Mouse (Mus musculus) mouse trophoblast stem cell (cell line): Measurements from ENCODE around the gene Glrx.
"Not testable (repeated sequence)": the region's sequence is repeated elsewhere in the genome, so short reads cannot be mapped to it uniquely, and the experiment has no call there.

Source experiments
- in situ Hi-C, 2 experiments: fragments of 300-500 bp; cut with MseI, MboI; formaldehyde crosslinking; loops; 2 replicates in 1 of 2; 3 replicates in 1 of 2; pipeline ENCODE4 v1.15.1; 2025

The Glrx gene

DNA sequence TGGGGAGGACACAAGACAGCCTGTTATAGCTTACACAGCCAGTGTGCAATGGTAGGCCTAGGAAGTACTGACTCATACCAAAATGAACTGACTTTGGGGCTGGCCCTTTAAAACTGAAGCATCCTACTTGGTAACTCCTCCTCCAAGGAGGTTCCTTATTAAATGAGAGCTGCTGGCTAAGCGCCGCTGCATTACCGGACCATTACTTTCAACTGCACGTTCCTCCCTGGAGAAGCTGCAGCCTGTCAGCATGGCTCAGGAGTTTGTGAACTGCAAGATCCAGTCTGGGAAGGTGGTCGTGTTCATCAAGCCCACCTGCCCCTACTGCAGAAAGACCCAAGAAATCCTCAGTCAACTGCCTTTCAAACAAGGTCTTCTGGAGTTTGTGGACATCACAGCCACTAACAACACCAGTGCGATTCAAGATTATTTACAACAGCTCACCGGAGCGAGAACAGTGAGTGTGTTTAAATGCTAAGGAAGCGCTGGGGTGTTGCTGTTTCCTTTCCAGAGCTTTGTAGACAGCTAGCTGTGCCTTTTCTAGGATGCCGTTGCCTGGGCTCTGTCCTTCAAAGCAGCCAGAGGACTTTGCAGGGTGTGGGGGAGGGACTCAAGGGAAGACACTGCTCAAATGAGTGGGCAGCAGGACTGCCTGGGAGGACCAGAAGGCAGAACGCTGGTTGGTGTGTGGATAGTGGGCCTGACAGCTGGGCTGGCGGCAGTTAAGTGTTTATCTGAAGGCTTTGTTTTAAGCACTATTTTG, at the start of gene Glrx:
TSS of gene Glrx (plus strand) at position 150 of the 763 bp plus-strand sequence.
- in situ Hi-C loops, result no loop called here

DNA sequence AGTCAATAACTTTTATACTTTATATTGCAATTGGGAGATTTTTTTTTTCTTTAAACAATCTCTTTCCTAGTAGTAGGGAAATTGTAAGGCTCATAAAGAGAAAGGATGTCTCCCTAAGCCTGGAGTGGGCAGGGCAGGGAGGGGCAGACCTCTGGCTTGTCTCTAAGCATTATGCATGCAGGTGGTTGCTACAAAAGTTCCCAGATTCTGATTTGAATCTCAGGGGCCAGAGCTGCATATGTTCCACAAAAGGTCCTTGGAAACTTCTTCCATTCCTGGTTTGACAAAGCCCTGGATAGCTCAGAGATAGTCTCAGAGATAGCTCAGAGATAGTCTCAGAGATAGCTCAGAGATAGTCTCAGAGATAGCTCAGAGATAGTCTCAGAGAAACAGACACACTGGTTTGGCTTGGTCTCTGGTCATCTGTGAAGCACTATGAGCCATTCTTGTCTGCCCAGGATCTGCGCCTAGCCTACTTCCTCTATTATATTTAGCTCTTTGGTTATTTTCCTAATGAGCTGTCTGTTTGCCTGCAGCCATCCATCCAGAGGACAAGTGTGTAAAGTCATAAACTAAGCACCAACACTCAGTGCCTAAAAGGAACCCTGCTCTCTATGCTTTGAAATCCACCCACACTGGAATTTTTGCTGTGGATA, 49.0 kb upstream of the Glrx start:
- in situ Hi-C loops, result loop anchor here in 1 of 2 experiments (10.0 kb wide), 1 partner anchor 566 kb away; no protein-coding TSS in a partner anchor

DNA sequence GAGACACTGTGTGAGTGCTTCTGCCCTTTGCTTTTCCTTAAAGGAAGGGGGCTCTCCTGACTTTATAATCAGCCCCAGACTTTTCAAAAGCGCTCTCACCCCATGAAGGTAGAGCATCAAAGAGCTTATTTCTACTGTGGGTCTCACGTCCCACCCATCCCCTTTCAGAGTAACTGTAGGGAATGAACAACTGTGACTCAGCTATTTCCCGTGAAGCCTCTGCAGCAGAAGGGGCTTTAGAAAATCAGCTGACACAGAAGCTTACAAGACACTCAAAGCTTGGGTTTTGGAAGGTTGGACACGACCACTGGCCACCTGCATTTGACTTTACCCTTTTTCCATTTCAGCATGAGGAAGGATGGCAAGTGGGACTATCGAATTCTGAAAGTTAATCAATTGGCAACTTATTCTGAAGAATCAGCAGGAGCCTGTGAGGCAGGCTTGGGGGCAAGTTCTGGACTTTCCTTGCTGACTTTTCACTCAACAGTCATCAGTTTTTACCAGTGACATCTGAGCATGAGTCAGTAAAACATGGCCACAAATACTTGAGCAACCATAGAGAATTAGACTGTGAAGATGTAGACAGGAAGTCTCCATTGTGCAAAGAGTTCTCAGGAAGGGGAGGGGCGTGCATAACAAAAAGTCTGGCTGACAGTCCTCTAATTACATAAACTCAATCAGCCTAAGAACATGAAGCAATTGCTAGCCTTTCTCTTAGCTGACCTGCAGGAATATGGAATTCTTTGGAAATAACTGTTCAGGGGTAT, 45.6 kb upstream of the Glrx start:
- in situ Hi-C loops, result loop anchor here in 1 of 2 experiments (10.0 kb wide), 1 partner anchor 569 kb away; no protein-coding TSS in a partner anchor

DNA sequence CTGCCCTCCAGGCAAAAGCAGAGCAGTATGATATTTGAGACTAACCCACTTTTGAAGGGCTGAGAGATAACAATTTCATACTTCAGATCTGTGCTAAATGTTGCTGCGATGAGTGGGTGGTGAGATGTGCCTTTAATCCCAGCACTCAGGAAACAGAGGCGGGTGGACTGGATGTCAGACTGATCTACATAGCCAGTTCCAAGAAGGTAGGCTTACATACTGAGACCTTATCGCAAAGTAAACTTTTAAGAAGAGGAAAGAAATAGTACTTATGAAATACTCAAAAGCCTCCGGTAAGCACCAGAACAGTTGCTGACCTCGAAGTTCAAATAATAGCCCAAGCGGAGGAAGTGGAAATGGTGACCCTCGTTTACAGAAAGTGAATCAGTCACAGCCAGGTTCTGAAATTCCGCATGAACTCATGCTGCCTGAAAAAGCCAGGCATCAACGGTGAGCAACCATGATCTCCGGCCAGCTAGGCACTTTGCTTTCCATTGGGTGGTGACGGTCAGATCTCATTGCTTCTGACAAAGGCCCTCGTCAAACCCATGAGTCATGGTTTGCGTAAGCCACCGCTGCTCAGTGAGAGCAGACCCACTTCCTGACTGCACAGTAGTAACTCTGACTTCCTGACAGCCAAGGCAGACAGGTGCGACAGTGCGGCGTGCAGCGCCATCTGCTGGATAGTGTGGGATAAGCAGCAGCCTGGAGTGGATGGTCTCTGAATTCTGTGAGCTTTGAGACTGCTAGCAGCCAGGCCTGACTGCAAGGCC, 42.1 kb upstream of the Glrx start:
- in situ Hi-C loops, result loop anchor here (5.0 to 10.0 kb wide), 2 partner anchors 570 to 573 kb away; no protein-coding TSS in a partner anchor

GRCm38 (mm10) chr13:75798413-75799302, 41.0 kb upstream of the Glrx start:
- in situ Hi-C loops, result loop anchor here (5.0 to 10.0 kb wide), 2 partner anchors 571 to 574 kb away; no protein-coding TSS in a partner anchor

GRCm38 (mm10) chr13:75799421-75799820, 40.2 kb upstream of the Glrx start:
- in situ Hi-C loops, result loop anchor here (5.0 to 10.0 kb wide), 2 partner anchors 572 to 575 kb away; no protein-coding TSS in a partner anchor

DNA sequence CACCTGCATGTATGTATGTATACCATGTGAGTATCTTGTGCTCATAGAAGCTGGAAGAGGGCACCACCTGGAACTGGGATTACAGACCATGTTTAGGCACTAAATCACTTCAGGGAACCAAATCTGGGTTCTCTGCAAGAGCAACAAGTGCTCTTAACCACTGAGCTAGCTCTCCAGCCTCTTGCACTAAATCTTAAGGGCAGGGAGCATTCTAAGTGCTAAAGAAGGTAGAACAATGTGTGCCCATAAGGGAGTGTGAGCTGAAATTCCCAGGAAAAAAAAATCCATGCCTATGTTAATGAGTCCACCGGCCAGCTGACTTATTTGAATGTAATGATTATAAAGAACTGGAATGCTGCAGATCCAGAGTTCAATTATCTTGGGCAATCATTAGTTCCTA, 31.7 kb upstream of the Glrx start:
- in situ Hi-C loops, result loop anchor here in 1 of 2 experiments (10.0 kb wide), 1 partner anchor 67 kb away; no protein-coding TSS in a partner anchor

GRCm38 (mm10) chr13:75809957-75810356, 29.7 kb upstream of the Glrx start:
- in situ Hi-C loops, result loop anchor here in 1 of 2 experiments (10.0 kb wide), 1 partner anchor 65 kb away; no protein-coding TSS in a partner anchor

- in situ Hi-C loops, result no loop called here
Measured at GRCm38 (mm10) chr13:75817183-75817582, 22.5 kb upstream of the Glrx start.

GRCm38 (mm10) chr13:75818486-75818885, 21.2 kb upstream of the Glrx start:
- in situ Hi-C loops, result no loop called here

DNA sequence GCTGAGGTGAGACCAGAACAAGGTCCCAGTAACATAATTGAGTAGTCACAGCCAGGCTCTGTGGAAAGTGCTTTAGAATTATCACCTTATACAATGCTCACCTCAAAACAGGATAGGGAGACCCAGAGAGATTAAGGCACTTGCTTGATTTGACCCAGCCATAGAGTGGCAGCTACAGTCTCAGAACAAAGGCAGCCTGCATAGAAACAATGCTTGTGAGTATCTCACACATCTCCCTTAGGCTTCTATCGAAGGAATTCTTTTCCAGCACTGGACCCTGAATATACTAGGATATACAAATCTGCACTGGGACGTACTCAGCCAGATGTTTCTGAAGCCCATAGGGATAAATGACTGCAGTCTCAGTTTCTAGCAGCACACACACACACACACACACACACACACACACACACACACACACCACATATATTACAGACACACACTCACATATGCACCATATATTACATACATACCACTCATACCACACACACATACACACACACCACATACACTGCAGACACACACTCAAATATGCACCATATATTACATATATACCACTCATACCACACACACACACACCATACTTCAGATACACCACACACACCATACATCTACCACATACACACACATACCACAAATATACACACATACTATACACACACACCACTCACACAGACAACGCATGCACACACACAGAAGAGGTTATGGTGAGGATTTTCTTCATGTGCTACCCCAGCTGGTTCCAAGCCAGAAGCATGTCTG, 20.5 kb upstream of the Glrx start:
- in situ Hi-C loops, result no loop called here

- in situ Hi-C loops, result no loop called here
Measured at GRCm38 (mm10) chr13:75819898-75820297, 19.8 kb upstream of the Glrx start.

GRCm38 (mm10) chr13:75822366-75822765, 17.3 kb upstream of the Glrx start:
- in situ Hi-C loops, result not testable (repeated sequence)

DNA sequence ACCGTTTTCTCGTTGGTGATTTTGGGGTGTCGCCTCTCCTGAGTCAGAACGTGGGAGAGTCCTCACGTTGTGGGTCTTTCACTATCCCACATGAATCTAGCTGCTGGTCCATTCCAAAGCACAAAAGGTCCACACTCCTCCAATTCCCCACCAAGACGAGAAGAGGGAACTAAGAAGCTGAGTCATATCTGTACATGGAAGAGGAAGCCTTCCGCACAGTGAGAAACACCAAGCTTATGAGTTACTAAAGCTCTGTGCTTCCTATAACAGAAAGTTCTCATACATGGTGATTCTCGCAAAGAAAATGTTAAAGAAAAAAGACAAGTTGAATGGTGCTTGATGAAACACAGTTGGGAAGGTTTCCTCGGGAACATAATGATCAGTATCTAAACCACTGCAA, 16.5 kb upstream of the Glrx start:
- in situ Hi-C loops, result no loop called here

DNA sequence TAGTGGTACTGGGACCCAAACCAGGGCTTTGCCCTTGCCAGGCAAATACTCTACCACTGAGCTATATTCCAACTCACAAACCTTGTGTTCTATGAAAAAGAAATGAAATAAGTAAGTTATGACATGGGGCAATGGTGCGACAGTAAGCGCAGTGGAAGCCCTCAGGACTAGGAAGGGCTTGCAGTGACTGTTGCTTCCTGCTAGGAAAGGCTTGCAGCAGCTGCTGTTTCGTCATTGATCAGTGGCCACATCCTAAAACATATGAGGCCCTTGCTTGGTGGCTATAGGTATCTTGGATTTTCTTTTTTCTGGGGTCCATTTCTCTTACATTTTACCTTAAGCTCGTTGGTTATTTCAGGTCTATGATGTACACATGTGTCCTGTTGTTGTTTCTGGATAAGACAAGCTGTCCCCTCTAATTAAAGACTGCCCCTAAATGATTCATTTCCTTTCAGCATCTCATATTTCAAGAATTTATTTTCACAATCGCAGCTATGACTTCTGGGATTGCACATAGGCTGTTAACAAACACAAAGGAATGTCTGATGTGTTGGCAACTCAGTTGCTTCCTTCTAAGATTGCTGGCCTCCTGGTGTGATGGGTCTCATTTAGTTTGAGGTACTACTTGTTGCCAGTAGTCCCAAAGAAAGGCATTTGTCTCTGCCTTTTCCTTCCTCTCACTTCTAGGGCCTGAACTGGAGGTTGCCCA, 14.9 kb upstream of the Glrx start:
- in situ Hi-C loops, result no loop called here

GRCm38 (mm10) chr13:75825388-75825787, 14.3 kb upstream of the Glrx start:
- in situ Hi-C loops, result no loop called here

DNA sequence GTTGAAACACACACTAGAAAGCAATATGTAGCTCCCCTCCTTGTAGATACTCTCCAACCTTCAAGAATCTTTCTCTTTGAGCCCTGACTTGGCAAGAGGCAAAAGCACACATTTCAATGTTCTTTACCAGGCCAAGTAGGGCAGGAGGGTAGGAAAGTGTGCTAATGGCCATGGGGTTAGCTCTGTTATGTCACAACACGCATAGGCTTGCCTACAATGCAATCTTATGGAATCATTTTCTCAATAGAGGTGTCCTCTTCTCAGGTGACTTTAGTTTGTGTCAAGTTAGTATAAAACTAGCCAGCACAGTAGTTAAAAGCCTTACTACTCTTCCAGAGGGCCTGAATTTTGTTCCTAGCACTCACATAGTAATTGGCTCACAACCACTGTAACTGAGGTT, 9.0 kb upstream of the Glrx start:
- in situ Hi-C loops, result no loop called here

- in situ Hi-C loops, result no loop called here
Measured at GRCm38 (mm10) chr13:75831710-75832109, 8.0 kb upstream of the Glrx start.

DNA sequence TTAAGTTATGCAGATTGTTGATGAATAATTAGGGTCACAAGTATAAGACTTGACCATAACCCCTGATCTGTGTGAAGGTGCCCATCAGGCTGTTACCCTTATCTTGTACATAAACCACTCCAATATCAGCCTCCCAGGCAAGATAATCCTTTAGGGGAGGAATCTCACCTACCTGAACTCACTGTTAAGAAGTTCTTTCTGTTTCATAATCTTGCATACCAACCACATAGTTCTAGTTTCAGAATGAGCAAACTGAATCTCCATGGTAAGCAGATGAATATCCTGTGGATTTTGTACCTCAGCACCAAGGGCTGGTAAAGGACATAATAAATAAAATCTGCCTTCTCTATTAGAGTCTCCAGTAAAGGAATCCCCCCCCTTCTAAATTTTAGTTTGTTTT, 7.0 kb upstream of the Glrx start:
- in situ Hi-C loops, result no loop called here
